Mouse (Mus musculus): ENCODE results near the gene Myl4. TPM values are rescaled to one million over a fixed set of nuclear protein-coding genes. Genes with fewer than 3 reads are reported as not detected.

Myl4 gene
- total RNA-seq, 2 experiments from 2014 or later: 3.6 to 4.3 TPM

- no peak for DNase-seq (ENCODE audit: low spot score in 2 of 2)
Observed at GRCm38 (mm10) chr11:104599265-104599945, 48.9 kb downstream of the Myl4 start.

- DNase-seq (ENCODE audit: low spot score in 2 of 2): no peak
Observed at GRCm38 (mm10) chr11:104600675-104601074, 50.2 kb downstream of the Myl4 start.

- no peak for DNase-seq (ENCODE audit: low spot score in 2 of 2)
Observed at GRCm38 (mm10) chr11:104604192-104604591, 53.7 kb downstream of the Myl4 start.

DNA sequence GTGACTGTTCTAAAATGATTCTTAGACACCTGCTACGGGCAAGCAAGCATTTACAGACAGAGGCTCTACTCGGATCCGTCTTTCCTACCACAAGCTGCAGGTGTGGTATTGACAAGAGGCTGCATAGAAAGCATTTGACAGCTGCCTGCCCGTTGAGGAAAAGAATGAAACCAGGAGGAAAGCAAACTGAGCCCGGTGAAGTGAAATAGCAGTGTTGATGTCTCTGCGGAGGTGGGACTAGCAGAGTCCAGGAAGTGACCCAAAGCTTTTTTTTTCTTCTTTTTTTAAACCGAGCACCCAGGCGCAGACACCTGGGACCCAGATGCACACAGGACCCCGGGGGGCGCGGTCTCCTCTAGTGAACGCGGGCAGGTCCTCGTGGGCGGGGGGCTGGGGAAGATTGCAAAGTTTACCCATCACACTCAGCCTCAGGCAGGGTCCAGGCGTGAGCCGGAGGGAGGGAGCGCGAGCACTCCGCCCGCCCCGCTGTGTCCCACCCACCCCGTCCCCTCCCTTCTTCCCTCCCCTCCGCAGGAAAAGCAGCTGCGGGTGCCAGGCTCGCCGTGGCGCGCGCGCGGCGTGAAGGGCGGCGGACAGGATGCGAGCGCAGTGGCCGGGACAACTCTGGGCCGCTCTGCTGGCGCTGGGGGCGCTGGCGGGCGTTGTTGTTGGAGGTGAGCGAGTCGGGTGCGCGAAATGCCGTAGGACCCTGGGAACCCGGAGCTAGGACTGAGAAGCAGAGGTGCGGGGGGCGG lies 57.2 kb downstream of the Myl4 start, which contains the start of gene Itgb3:
Gene Itgb3, plus strand, starts transcription at position 510 of the 755 bp plus-strand sequence.
- peak; percentile 68 to 81 for DNase-seq (ENCODE audit: low spot score in 2 of 2)

GRCm38 (mm10) chr11:104608249-104608920 lies 57.9 kb downstream of the Myl4 start:
- no peak for DNase-seq (ENCODE audit: low spot score in 2 of 2)

DNA sequence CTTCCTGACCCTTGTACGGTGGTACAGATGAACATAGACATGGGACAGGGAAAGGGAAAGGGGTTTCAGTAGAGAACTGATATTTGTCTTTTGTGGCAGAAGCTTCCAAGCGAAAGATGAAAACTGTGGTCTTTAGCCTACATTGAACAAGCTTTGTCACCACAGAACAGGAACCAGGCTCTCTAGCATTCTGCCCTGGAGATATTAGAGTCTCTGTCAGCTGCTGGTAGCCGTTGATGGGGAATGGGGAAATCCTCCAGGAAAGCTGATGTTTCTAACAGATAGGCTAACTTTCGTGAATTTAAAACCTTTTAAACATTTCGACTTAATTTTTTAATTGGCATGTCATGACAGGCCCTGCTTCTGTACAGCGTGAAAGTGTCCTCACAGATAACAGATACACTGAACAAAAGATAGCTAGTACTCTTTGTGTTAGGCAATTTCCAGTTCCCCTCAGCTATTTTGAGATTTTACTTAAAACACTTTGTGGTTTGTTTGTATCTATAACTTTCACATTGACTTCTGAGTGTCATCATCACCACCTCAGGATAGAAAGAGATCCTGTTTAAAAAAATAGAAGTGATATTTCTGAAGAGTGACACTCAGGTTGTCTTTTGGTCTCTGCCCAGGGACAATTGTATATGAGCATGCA lies 58.7 kb downstream of the Myl4 start:
- no peak for DNase-seq (ENCODE audit: low spot score in 2 of 2)

DNA sequence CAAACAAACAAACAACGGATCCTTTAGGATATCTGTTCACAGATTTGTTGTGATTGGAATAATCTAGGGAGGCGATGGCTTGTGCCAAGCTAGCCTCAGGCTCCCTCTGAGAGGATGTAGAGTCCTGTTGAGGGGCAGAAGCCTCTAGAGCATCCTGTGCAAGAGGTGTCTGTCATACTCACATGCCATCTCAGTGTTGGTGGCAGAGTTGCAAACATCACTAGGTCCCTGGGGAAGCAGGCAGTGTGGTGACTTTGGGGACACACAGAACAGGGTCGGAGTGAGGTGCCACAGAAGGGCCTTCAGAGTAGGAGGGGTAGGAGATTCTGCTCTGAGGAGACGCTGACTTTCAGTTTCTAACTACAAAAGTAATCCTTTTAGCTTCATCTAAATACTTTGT lies 59.3 kb downstream of the Myl4 start:
- DNase-seq (ENCODE audit: low spot score in 2 of 2): no peak

DNA sequence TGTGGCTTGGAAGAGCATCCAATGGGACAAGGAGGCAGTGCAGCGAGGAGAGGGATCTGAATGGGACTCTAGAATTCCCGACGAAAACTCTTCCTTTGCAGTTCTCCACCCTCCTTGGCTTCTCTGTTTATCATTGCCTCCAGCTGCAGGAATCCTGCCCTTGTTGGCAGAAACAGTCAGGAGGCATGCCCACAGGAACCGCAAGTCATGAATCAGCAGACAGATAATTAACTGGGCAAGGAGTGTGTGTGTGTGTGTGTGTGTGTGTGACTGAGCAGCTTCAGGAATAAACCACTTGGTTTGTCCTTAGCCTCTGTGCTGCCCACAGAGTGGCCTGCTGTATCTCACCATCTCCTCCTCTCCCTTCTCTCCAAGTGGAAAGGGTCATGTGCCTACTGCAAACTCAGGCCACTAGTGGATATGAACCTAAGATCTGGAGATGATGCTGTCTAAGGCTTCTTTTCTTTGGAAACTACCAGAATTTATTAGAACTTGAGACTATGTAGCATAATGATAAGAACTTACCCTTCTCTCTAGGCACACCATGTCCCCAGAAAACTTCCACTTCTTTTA lies 61.2 kb downstream of the Myl4 start:
- no peak for DNase-seq (ENCODE audit: low spot score in 2 of 2)

DNA sequence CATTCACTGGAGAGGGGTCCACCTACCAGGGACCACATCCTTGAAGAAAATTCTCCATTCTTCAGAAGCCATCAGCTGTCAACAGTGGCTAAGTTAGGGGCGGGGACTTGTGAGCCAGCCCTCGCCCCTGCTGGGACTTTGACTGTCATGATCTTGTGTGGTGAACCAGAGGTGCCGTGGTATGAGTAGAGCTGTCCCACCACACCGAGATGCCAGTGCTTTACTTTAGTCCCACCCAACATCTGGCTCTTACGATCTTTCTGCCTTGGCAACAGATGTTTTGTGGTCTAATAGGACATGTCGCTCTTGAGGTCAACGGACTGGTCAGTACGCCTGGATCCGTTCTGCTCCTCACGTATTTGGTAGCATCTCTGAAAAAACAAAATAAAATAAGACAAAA lies 63.1 kb downstream of the Myl4 start:
- DNase-seq (ENCODE audit: low spot score in 2 of 2): no peak

DNA sequence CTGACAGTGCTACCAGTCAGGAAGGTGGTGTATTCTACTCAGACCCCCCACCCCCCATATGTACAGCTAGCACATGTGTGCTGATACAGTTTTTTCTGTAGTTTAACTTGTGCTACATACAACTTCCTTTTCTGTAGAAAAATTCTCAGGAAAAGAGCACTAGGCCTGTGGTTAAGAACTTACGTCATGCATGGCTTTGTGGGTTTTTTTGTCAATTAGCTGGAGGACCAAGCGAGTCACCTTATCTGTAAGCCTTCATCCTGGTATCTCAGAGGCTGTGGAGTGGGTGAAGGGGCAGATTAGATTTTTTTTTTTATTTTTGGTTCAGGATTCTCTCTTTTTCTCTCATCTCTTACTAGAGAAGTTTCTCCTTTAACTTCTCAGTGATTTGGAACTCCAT lies 63.7 kb downstream of the Myl4 start:
- no peak for DNase-seq (ENCODE audit: low spot score in 2 of 2)

DNA sequence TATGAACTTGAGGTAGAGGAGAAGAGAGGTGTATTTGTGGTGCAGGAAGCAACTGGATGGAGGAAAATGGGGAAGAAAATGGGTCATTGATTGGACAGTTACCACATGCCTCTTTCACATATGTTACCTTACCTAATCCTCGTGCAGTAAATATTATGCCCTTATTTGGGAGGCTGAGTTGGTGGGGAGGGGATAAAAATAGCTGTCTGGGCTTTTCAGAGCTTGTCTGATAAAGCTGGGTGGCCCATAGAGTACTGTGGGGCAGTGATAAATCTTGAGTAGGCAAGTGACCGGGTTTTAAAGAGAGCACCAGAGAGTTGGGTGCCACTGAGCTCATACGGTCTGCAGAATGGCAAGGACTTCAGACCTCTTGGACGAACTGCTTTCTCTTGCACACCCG lies 65.7 kb downstream of the Myl4 start:
- no peak for DNase-seq (ENCODE audit: low spot score in 2 of 2)

DNA sequence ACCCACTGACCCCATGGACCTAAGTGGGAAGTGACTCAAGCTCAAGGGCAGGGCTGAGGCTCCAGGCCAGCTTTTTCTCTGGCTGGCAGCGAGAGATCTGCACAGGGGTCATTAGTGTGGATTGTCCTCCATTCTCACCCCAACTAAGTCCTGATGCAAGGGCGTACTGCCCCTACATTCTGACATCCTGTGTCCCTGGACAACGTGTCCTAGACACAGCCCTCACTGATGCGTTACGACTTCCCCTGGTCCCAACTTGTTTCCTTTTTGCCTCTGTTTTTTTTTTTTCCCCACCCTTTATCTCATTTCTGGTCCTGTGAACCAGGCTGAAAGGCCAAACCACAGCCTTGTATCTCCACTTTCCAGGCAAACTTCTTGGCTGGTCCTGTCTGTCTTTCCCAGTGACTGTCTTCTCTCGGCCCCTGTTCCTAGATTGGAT lies 68.2 kb downstream of the Myl4 start:
- DNase-seq (ENCODE audit: low spot score in 2 of 2): peak in 1 of 2 experiments; percentile 13

DNA sequence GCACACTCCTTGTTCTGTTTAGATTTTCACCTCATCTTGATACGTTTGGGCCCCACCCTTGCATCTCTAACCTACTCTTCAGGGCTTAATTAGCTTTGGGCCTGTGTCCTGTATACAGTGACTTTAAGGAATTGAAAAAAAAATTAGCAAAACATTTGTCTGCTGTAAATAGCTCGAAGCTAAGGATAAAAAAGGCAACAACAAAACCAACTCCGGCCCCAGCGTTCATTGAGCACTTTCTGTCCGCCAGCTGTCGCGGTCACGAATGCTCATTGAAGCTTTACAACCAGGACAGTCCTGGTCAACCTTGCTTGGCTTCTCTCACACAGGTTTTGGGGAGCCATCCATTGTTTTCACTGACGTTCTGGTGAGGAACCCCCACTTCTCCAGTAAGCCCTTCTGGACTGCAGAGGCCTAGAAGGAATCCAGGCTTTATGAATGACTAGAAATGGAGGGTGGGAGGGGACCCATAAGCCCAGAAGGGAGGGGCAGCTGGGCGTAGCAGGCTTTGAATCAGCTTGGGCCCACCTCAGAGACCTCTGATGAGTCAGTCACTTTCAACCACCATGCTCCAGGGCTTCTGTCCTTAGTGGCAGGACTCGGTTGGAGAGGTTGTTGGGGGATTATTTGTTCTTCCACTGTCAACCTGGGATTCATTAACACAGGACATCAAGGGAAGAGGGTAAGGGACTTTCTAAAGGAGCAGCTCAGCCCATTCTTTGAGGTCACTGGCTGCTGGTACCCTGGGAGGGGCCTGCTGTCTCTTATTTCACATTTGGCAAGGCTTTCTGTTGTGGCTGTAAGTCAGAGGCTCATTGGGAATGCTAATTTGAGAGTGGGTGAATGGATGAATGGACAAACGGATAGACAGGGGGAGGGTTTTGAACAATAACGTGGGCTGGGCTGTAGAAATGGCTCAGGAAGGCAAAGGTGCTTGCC lies 68.9 kb downstream of the Myl4 start:
- DNase-seq (ENCODE audit: low spot score in 2 of 2): no peak

GRCm38 (mm10) chr11:104622040-104622962 lies 71.8 kb downstream of the Myl4 start:
- DNase-seq (ENCODE audit: low spot score in 2 of 2): no peak

GRCm38 (mm10) chr11:104624791-104625391 lies 74.4 kb downstream of the Myl4 start:
- no peak for DNase-seq (ENCODE audit: low spot score in 2 of 2)

DNA sequence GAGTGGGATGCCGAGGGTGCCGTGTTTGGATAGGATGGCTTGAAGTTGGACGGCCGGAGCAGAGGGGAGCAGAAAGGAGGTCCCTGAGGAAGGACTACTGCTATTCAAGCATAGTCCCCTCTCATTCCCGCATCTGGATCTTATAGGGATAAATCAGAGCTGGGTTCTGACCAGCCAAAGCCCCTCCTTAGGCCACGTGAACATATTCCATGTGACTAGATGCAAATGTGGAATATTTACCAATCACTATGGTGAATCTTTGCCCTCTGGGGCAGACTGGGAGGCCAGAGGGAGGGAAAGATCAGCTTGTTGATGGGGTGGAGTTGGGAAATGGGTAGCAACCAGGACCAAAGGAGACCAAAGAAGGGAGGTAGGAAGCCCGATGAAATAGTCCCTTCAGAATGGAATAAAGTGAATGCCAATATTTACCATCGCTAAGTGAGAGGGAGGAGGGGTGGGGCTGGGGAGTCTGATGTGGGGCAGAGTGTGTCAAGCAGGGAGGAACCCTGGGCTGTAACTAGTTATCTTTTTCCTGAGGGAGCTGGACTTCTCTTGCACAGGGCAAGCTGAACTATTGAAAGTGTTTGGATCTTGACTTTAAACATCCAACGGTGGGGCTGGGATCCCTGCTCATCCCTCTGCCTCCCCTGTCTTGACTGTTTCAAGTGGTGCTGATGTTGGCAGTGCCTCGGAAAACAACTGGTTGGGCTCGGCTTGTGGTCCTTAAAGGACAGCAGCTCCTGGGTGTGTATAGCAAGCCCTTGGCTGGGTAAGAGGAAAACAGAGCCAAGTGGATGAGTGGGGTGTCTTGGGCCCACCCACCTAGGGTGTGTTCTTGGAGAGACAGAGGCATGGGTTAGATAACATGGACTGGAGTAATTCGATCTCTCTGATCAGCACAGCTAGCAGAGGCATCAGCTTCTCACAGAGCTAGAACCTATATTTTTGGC lies 75.3 kb downstream of the Myl4 start:
- no peak for DNase-seq (ENCODE audit: low spot score in 2 of 2)

DNA sequence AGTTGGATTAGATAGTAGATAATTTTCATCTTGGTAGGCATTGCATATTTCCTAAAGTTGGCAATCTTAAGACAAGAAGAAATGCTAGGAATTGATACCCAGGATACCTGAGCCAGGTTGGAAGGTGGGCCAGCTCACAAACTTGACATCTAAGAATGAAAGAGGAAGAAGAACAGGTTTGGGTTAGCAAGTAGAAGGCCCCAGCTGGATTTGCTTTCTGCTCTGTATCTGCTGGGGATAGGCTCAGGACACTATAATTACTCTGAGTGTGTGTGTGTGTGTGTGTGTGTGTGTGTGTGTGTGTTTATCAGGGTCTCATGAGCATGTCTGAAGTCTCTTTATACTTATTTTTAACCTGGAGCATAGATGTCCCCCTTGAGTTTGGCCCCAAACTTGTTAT lies 76.2 kb downstream of the Myl4 start:
- DNase-seq (ENCODE audit: low spot score in 2 of 2): no peak

Measured in adrenal gland, adult 18-20 months (tissue).